Mouse (Mus musculus) mouse embryonic stem cell (cell line): ENCODE measurements around the gene Tmem138.
"Not testable (repeated sequence)": the region's sequence is repeated elsewhere in the genome, so short reads cannot be mapped to it uniquely, and the experiment has no call there.

ENCODE experiments used
- in situ Hi-C, 2 experiments: fragments of 300-500 bp; cut with MboI; formaldehyde crosslinking; loops; 1 replicate in 1 of 2; 3 replicates in 1 of 2; pipeline ENCODE4 v1.14.3; 2019 to 2020; ENCODE audit warnings: low sequenced_read_pairs in 2 of 2, low pct_unique_long_range_greater_than_20kb in 1 of 2, mixed read lengths in 1 of 2; ENCODE audit not compliant: unreplicated experiment in 1 of 2

Gene Tmem138

DNA sequence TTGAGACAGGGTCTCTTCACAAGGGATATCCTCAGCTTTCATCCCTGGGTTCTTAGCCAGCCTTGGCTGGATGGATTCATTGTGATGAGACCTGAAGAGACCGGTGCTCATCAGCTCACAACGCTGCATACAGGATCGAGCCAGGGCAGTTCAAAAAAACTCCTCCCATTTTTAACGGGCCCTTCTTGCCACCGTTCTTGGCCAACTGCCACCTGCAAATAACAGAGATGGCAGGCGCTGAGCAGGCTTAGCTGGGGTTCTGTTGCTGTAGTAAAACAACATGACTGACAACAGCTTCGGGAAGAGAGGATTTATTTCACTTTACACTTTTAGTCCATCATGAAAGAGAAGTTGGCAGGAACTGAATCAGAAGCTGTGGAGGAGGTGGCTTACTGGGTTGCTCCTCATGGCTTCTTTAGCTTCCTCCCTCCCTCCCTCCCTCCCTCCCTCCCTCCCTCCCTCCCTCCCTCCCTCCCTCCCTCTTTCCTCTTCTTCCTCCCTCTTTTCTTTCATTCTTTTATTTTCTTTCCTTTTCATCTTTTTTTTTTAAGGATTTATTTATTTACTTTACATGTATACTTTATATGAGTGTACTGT lies 6.5 kb upstream of the Tmem138 start:
- in situ Hi-C loops: no loop called here

DNA sequence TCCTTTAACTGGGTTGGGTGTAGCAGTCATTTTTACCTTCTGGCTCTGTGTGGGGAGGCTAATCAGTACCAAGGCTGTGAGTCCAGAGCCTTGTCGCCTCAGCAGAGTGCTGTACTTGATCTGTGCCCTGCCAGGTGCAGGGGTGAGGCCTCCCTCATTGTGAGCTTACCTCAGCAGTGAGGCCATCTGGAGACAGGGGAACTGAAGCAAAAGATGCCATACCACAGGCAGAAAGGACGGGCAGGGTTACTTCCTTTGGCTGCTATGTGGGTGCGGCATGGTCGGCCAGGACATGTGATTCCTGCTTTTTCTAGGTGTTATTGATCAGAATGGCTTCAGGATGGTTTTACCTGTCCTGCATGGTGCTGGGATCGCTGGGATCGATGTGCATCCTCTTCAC lies 4.8 kb upstream of the Tmem138 start:
- in situ Hi-C loops: no loop called here

DNA sequence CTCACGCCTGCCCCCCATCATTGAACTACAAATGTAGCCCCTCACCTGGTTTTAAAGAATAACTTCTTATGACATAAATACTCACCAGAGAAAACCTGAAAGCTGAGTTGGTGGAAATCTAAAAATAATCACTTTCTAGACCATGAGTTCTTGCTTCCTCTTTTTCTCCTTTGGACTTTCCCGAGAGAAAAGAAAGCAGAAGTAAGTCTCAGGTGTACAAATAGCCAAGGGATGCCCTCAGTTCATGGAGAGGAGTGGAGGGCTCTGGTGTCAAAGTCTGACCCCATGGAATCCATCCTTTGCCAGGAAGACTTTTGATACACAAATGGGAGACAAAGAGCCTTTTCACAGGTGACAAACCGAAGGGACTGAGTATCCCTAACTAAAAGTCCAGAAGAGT lies 3.6 kb upstream of the Tmem138 start:
- in situ Hi-C loops: no loop called here

DNA sequence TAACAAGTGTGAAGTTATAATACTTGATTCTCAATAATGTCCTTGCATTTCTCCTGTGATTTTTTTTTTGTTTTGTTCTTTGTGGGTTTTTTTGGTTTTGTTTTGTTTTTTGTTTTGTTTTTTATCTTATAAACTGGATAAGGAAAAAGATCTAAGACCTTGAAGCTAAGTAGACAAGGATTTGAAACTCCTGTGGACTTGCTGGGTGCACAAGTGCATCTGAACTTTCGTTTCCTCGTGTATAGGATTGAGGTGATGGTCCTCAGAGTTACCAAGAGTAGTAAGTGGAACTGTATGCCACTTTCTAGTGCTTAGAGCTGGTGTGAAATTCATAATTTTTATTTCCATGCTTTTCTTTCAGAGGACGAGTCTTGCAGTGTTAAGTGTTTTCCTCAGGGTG lies 2.9 kb upstream of the Tmem138 start:
- in situ Hi-C loops: no loop called here

DNA sequence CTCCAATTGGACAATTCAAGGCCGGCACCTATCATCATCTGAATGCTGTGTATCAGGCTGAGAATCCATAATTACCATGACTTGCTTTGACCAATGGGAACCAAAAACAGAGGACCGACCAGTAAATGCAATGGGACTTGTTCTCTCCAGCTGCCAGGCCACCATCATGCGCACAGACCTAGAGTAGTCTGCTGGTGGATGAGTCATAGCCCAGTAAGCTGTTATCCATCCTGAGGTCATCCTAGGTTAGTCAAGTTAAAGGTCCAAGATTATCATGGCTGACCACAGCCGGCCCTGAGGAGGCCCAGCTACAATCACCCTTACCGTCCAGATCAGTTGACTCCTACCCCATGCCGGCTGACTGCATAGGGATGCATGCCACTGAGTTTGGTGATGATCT lies 7.5 kb downstream of the Tmem138 start:
- in situ Hi-C loops: no loop called here

DNA sequence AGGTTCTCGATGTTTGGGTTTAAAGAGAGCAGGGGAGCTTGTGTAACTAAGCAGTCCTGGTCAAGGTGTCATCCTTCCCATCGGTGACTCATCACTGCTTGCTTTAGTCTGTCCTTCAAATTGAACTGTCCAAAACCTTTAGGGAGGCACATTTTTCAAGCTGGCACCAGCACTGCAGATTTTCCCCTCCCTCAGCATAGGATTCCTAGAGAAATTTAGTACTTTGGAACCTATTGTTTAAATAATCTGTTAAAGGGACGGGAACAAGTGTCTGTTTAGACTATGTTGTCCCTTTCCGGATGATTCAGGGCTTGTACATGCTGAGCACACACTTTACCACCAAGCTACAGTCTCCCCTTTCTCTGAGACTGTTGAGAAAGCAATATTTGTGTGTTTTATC lies 11.9 kb downstream of the Tmem138 start:
- in situ Hi-C loops: no loop called here

DNA sequence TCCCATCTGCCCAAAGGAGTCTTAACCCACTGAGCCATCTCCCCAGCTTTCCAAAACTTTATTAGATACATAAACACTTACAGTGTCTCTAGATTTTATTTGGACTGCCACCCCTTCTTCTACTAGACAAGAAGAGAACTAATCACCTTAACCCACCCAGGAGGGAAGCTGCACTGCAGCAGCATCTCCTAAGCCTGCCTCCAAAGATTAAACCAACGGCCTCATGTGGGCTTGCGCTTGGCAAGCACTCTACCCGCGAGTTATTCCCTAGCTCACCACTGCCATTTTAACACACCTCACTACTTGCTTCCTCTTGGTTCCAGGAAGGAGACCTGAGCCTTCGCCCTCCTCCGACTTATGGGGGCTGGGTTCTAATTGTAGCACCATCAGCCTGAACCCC lies 12.9 kb downstream of the Tmem138 start:
- in situ Hi-C loops: no loop called here

DNA sequence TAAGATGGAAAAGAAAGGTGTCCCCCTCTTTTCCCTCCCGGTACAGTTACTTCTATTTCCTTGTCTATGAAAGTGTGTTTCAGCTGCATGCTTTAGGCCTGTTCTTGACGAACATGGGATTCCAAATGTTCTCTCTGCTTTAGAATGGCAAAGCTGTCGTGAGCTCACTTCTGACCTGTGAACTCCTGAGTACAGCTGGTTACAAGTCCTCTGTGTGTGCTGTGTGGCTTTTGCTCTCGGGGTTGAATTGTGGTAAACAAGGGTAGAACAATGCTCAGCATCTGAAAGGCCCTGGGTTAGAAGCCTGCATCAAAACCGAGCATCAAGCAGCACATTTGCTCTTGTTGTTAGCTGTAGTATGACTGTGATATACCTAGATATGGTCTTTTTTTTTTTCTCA lies 14.8 kb downstream of the Tmem138 start:
- in situ Hi-C loops: no loop called here

DNA sequence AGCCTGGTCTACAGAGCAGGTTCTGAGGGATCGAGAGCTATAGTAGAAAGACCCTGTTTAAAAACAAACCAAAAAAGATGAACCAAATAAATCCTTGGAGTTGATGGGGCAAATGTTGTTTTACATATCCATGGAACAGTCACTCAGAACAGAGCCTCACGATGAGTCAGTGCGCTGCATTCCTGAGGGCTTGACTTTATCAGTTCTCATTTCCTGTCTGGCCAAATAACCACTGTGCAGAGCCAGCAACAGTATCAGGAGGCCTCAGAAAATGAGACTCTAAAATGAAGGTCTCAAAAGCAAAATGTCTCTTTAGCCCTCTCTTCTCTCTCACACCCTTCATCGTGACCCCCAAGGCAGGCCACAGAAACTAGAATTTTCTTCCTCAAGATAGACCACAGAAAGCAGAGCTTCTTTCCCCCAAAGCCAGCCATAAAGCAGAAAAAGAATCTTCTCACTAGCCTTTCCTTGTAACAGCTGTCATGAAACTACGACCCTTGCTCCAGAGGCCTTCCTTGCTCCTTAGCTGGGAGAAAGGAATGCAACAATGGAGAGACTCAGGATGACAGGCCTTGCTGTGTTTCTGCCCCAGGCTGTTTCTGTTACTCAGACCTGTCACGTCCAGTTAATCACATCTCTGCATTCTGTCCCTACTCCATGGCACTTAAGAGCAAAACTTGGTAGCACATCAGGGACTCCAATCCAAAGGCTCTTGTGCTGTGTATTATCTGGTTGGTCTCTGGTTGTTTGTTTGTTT lies 15.4 kb downstream of the Tmem138 start:
- in situ Hi-C loops: no loop called here

DNA sequence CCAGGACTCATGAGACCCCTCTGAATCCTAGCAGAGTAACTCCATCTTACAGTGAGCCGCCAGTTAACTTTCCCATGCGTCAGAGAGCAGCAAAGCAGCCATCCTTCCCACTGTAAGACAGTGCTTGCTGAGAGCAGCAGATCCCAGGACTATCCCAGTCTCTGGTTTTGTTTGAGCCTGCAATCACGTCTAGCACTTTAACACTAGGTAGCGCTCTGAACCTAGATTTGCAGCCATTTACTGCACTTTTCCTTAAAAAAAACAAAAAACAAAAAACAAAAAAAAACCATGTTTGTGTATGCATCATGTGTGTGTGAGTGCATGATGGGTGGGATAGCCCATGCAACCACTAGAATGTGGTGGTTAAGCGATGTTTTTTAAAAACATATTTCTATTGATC lies 17.1 kb downstream of the Tmem138 start:
- in situ Hi-C loops: no loop called here

DNA sequence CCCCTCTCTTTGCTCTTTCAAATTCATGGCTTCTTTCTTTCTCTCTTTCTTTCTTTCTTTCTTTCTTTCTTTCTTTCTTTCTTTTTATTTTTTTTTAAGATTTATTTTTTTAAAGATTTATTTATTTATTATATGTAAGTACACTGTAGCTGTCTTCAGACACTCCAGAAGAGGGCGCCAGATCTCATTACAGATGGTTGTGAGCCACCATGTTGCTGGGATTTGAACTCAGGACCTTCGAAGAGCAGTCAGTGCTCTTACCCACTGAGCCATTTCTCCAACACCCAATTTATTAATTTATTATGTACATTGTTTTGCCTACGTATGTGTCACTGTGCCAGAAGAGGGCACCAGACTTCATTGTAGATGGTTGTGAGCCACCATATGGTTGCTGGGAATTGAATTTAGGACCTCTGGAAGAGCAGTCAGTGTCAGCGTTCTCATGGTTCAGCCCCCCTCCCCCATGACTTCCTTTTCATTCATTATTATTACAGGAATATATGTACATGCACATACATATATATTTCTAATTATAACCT lies 19.3 kb downstream of the Tmem138 start:
- in situ Hi-C loops: not testable (repeated sequence)

DNA sequence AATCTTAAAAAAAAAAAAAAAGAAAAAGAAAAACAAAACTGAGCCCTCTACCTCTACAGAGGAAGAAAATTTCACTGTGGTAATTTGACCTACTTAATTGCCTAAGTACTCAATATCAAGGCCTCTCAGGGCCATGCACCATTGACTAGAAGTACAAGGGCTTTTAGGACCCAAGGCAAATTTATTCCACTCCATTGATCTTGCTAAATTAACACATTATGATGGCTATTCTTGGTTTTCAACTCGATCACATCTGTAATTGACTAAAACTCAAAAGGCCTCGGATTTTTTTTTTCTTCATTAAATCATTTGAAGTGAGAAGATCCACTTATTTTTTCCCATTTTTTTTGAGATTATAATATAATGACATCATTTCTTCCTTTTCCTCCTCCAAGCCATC lies 19.7 kb downstream of the Tmem138 start:
- in situ Hi-C loops: no loop called here

DNA sequence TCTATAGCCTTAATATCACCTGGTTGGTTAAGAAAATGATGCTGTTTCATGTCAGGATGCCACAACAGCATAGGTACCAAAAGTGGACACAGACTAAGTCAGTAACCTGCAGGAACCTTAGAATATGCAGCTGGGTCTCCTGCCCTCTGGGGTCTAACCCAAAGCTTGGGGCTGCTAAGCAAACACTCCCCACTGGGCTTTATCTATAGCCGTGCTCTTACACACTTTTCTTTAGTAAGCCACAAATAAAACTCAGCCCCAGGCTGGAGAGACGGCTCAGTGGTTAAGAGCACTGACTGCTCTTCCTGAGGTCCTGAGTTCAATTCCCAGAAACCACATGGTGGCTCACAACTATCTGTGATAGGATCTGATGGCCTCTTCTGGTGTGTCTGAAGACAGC lies 20.2 kb downstream of the Tmem138 start:
- in situ Hi-C loops: no loop called here

DNA sequence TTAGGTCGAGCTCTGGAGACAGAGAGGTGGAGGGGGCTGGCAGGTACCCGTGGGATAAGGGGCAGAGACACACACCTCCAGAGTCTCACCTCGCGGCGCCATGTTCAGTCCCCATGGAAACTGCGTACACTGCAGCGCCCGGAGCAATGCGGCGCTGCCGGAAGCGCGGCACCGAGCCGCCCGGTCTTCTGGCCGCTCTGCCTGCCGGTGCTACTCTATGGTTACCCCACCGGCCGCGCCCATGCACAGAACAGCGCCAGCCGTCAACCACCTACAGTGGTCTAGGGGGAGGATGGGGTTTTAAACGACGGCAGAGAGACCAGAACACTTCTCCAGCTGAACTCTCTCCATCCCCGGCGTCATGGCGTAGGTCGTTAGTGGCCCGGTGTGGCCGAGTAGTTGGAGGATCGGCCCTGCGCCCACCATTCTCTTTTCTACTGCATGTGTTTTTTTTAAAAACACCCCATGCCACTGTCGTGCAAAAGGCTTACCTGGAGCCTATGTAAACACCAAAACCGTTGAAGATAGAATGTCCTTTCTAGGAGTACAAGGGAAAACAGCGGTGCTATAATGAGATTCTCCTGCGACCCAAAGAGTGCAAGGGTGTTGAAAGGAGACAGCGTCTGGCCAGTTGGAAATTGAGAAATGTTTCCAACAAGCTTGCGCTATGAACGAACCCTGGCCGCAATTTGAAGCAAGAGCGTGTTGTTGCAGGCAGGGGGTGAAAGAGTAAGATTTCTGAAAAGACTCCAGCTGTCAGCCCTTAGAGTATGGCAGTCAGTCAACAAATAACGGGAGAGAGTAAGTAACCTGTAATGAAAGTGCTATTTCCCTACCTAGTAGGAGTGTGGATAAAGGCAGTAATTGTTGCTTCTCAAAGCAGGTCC lies 21.3 kb downstream of the Tmem138 start, which contains the start of gene Tmem216:
Gene Tmem216, minus strand, starts transcription at position 615 of the 887 bp plus-strand sequence.
- in situ Hi-C loops: no loop called here

DNA sequence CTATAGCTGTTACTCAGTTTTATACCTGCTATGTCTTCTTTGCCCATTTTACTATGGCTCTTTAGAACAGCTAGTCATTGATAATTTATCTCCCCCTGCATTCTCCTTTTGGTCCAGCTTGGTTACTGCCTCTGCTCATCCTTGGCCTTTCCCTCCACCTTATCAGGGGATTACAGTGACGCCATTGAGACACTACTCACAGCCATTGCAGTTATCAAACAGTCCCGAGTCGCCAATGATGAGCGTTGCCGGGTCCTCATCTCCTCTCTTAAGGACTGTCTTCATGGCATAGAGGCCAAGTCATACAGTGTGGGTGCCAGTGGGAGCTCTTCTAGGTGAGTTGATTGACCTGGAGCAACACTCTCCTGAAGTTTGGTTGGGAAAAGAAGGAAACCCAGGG lies 37.7 kb downstream of the Tmem138 start:
- in situ Hi-C loops: no loop called here

DNA sequence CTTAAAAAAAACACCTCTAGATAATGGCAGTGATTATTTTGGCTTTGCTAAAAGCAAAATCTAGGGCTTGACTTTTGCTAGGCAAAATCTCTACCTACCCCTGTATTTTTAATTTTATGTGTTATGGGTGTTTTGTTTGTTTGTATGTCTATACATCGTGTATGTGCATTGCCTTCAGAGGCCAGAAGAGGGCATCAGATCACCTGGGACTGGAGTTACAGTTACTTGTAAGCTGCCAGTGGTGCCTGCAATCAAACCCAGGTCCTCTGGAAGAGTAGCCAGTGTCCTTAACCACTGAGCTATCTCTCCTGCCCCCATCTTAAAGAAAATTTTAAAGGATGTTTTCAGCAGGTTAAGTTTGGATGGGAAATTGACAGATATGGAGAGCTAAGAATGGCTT lies 47.1 kb downstream of the Tmem138 start:
- in situ Hi-C loops: loop anchor here in 1 of 2 experiments (5.0 kb wide), 1 partner anchor 82 kb away; no protein-coding TSS in a partner anchor

DNA sequence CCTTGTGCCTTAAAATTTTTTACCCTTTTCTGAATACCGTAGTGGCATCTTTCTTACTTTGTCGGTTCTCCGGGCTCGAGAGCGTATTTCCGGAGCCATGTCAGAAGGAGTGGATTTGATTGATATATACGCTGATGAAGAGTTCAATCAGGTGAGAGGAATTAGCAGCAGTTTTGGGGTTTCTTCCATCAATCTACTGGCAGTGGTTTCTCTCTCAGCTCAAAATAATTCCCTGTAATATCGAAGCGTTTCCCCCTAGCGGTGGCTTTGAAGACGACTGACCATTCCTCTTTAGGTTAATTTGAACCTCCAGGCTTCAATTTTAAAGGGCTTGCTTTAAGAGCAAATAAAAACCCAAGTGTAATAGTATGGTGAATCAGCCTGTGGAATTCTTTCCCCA lies 51.3 kb downstream of the Tmem138 start, which contains the start of gene Sdhaf2:
Gene Sdhaf2, minus strand, starts transcription at position 233 of the 400 bp plus-strand sequence.
- in situ Hi-C loops: no loop called here

DNA sequence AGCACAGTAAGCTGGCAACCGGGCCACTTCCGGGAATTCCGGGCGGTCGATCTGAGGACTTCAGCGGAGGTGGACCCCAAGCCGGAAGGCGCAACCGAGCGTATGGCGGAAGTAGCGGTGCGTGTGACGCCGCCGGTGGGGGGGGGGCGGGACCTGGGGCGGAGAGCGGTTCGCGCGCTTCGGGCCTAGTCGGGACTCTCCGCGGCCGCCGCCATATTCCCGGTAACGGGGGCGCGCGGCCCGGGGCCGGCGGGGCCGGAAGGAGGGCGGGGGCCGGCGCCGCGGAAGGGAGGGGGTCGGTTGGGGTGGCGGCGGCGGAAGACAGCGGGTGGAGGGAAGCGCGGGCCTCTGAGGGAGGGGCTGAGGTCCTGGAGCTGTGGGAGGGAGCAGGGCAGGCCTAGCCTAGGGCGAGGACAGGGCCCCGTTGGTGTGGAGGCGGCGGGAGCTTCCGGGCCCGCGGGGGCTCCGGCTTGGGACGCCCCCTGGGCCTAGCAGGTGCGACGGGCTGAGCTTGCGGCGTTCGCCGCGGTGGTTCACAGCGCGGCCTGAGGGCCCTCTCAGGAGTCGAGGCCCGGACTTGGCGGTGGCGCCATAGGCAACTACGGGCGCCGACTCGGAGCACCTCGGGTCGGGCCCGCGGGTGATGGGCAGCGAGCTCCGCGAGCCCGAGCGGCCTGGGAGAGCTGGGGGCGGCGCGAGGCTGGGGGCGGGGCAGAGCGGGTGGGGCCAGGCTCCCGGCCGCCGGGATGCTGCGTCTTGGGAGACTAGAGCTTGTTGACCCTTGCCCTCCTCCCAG lies 51.9 kb downstream of the Tmem138 start, which contains the start of gene Cpsf7:
Gene Cpsf7, plus strand, starts transcription at position 161 of the 796 bp plus-strand sequence.
- in situ Hi-C loops: no loop called here
